Mouse (Mus musculus) retina, postnatal 1 day (tissue): ENCODE results near the gene Ccdc169.

ENCODE experiments used
- DNase-seq: peaks from one replicate; pipeline ENCODE4 v3.0.0-alpha.2; 2012

Gene Ccdc169

DNA sequence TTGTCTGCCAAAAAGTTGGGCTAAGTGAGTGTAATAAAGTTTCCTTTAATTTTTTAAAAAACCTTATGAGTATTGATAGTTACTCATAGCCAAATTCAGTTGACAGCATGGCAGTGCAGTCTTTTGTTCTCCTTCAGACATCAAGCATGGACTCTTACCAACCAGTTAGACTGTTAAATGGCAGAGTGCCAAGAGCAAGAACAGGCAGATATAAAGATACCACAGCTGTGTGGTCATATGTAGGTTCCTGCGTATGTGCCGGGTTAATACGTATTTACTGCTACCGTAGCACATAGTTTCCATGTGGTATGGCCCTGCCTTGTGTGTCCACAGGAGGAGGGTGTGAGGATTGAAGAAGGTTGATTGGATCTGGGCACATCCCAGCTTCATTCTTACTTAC lies 14.1 kb upstream of the Ccdc169 start:
- DNase-seq, result no peak

DNA sequence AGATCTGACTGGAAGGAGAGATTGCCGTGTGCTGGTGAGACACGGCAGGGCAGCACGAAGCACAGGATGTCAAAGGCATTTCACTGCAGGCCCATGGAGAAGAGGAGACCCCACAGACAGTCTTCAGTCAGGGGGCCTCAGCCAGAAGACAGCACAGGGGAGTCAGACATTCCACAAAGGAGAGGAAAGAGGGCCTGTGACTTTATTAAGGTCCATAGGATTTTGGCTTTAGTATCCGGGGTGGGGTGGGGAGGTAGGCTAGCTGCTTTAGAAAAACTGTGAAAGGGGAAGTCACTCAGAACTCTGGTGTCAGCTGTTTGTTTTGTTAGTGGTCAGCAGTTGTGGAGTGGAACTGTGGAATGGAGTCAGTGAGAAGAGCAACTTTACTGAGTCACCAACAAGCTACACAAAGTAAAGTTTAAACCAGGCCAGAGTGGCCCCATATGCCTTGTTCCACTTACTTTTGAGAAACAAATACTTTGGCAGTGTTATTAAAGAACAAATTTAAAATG lies 7.9 kb upstream of the Ccdc169 start:
- DNase-seq, result no peak

DNA sequence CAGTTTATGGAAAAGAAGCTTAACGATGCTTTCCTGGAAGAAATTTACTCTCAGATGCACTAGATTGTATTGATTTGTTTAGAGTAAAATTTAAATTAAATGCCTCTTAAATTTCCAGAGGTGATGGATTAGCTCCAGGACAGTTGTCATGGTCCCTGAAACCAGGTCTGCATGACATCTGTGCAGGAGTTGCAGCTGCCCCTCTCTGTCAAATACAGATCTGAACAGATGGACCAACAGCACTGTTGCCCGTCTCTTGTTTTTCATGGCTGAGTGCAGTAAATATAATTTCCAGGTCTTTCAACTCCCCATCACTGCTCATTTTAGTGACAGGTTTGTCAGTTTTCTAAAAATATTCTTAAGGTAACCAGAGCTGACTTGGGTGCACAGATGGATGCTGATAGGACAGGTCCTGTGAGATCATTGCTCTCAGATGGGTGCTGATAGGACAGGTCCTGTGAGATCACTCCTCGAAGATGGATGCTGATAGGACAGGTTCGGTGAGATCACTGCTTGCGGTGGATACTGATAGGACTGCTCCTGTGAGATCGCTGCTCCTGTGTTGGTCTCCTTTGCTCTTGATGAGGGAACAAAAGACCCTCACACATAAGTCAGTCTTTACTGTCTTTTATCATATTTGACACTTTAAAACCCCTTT lies 5.4 kb upstream of the Ccdc169 start:
- no peak for DNase-seq

DNA sequence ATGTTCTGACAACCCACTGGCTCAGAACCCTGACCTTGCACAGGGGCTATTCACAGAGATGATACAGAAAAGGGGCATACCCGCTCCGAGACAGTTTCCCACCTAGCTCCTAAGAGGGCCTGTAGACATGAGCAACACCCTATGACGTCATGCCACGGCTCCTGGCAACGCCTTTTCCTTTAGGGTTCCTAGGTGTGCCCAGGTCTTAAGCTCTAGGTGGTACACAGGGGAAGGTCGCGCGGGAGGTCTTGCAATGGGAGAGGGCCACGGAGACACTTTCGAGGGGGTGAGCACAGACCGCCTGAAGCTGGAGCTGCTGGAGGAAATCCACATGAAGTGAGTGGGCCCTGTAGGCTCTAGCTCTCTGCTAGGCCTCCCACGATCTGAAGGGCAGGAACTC lies 2.7 kb downstream of the Ccdc169 start:
- DNase-seq, result no peak

DNA sequence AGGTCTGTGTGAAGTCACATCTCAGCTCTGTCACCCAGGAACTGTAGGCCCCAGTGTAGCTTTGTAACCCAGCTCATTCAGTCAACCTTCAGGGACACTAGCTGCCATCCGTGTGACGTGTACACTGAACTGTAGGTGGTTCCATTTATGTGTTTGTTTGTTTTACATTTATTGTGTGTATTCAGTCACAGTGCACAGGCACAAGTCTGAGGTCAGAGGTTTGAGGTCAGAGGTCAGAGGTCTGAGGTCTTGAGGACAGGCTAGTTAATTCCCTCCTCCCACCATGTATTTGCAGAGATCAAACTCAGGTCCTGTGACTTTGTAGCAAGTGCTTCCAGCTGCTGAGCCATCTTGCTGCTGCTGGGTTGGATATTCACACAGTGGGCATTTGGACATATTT lies 4.3 kb downstream of the Ccdc169 start:
- DNase-seq, result no peak

DNA sequence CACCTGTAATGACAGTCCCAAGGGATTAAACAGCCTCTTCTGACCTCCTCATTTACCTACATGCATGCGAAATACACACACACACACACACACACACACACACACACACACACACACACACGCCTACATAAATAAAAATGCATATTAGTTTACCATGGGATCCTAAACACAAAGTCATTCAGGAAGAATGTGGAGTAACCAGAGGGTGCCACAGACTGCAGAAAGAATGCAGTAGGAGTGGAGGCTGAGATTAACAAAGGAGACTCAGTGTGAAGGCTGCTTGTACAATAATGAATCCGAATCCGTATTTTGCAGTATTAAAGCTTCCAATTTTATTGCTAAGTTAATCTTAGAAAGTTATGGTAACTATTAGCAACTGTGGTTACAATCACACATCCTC lies 7.8 kb downstream of the Ccdc169 start:
- no peak for DNase-seq

DNA sequence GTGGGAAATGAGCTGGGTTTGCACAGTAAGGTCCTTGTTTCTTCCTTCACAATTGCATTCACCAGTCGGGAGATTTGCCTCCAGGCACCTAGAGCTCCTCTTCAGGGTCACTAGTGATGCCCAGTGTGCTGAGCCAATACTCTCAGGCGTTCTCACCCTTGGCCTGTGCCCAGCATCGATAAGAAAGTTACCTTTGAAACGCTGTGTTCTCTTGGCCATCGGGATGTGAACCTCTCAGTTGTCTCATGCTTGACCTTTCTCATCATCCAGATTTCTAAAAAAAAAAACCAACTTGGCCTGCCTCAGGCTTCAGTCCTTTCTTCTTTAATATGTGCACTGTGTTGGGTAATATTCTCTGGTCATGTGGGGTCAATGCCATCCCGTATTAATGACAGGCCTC lies 9.3 kb downstream of the Ccdc169 start:
- no peak for DNase-seq

DNA sequence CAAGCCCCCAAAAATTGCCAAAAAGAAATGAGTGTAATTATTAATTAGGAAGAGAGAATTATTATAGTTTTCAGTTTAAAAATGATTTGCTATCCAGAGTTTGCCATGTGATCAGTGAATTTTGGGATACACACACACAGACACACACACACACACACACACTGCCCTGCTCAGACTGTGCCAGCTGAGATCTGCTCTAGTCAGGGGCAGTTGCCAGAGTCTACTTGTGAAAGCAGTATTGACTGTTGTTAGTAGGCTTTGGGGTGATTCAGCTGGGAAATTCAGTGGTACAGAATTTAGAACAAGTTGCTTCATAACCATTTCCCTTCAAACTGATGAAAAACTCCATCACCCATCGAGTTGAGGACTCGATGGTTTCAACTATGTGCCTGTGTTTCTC lies 10.0 kb downstream of the Ccdc169 start:
- no peak for DNase-seq

DNA sequence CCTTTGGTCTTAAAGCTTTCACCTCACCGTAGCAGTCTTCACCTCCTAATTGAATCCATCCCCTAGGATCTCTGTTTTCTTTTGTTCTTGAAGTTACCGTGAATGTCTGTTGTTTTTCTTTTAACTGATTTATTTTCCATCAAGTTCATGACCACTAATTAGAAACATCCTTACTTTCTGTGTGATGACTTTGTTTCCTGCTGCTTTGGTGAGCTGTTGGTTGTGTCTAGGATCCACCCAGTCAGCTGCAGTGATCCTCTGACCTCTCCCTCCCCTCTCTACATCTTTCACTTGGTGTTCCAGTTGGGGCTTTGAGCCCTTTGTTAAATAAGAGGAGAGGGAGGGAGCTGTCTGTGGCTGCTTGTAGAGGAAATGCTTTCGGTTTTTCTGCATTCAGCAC lies 11.0 kb downstream of the Ccdc169 start:
- DNase-seq, result no peak

DNA sequence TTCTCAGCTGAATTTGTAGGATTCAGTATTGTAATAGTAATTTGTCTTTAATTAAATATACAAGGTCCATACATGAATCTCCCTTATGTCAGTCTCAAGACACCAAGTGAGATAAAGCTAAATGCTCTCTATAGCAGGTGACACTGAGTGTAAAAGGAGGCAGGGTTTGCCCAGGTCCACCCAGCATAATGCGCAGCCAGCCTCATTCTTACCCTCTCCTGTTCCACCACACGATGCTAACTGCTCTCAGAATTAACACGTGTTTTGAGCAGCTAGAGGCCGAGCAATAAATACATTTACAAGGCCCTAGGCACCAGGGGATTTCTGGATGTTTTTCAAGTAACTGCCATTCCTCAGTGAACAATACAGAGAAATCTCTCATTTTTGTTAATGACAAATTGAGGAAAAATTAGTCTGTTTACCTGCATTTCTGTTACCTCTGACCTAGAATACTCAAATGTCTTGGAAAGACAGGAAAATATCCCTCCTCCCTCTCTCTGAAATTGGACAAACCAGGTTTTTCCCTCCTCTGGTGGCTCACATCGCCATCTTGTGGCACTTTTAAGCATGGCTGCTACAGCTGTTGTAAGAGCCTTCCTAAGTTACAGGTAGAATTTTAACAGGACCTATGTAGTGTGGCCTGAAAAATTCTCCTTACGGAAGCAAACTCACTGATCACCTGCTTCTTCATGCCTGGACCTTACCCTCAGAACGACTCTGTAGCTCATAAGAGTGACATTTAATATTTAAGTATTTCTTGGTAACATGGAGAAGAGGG lies 14.7 kb downstream of the Ccdc169 start:
- DNase-seq, result peak; percentile 66

DNA sequence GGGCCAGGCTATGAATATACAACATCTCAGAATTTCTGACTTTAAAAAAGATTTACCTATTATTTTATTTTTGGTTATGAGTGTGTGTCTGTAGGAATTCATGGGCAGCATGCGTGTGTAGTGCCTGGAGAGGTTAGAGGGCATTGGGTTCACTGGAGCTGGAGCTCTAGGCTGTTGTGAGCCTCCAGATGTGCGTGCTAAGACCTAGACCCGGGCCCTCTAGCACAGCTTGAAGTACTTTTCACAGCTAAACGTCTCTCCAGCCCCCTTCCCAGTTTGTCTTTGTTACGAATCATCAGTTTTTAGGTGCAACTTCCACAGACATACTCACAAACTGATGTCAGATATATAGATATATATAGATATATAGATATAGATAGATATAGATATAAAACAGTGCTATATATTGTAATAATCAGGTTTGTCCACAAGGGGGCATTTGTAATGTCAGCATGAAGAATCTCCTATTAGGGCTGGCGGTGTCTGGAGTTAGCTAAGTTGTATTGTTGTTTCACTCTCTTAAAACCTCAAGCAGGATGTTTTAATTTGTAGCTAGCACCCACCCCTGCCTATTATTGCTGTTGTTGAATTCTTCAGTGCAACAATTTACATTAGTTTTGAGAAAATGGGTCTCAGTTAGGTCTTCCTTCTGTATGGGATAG lies 15.7 kb downstream of the Ccdc169 start:
- peak; percentile 69 for DNase-seq

DNA sequence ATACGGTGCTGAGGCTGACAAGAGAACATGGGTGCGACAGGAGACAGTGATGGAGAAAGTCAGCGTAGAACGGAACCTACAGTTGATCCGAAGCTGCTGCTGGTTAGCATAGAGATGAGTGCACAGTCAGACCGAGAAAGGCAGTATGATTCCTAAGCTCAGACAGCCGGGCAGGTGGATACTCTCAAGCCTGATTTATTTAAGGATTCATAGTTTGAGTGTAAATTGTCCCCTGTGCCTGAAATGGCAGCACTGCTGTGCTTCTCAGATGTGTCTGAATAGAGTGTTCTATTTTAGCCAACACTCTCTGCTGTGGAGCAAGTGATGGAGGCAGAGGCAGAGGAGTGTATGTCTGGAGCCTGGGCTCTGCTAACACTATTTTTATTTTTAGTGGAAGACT lies 17.0 kb downstream of the Ccdc169 start:
- no peak for DNase-seq

DNA sequence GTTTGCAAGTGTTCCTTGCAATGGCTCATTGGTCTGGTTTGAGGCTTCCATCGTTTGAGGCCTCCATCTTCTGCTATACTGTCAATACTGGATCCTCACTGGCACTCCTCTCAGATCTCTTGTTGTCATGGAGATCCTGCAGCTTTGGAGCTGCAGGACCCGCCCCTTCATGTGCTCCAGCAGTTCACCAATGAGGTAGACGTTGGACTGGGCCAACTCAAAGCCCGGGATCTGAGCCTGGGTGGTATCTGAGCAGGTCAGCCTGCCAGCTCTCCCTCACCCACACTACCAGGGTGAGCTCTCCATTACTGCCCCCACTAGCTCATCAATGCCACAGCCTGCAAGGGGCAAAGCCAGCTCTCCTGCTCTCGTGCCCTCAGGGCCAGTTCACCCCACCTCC lies 20.3 kb downstream of the Ccdc169 start:
- no peak for DNase-seq

DNA sequence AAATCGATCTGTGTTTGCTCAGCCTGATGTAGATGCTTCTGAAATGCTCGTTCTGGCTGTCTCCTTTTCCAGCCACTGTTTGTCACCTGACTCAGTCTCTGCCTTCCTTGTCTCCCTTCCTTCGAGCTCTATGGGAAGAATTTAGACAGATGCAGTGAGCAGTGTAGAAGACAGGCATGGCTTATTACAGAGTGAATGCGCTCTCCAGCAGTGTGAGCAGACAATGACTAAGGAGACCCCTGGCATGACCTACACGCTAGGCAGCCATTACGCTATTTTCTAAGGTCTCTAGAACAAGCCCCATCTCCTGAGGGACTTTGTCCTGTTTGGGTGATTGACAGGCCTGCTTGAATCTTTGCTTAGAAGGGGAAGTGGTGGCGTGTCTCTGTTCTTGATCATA lies 24.0 kb downstream of the Ccdc169 start:
- no peak for DNase-seq

DNA sequence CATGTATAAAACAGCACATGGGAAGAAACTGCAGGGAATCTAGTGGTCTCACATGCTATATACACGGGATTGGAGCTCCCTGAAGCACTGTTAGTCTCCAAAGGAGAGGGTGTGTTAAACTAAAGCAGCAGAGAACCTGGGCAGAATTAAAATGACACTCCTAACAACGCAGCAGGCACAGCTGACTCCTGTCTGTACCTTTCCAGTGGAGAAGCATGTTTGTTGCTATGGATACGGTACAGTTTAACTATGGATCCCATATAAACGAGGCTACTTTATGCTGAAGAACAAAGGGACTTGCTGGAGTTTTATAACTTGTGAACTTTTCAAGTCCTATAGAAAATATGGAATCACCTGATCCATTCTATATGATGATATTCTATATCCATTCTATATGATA lies 26.4 kb downstream of the Ccdc169 start:
- no peak for DNase-seq

DNA sequence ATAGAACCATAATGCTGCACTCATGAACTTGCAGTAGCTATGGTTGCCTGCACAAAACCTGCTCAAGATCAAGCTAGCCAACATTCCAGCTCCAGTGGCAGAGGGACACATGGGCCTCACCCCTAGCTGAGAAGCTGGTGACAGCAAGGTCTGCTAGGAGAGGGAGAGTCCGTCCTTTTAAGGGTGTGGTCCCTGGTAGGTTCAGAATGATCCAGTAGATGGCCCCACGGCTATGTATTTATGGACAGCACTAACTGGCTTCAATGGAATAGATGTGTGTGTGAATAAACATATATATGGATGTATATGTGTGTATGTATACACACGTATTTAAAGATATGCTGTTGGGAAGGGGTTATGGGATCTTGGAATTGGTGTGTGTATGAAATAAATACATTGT lies 35.3 kb downstream of the Ccdc169 start:
- DNase-seq, result no peak

DNA sequence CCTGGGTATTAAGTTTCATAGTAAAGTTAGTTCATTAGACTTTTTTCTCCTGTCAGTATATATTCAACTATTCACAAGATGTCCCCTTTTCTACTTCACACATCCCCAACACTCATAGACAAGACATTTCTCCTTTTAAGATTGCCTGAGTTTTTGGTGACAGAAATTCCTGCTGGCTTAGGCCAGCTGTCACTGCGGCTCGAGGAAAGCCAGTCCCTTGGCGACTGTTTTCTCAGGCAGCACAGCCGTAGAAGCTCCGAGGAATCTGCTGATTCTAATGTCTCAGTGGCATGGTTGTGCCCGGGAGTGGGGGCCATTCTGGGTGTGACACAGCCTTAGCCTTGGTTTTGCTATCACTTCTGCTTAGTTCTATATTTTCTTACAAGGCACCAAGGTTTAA lies 40.1 kb downstream of the Ccdc169 start:
- DNase-seq, result no peak

DNA sequence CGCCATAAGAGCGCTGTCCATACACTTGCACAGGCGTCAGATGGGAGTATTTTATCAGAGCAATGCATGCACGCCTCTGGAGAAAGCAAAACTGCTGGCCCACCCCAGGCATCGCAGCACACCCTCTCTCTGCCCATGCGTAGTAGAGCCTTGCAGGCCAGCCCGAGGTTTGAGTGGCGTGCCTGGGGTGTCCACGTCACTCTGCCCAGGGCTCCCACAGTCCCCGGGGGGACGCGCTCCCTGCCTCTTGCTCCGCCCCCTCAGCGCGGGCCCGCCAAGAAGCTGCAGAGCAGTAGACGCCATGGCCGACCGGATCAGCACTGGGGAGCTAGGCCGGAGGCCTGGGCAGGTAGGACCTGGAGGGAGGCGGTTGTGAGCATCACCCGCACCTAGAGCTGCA lies 44.6 kb downstream of the Ccdc169 start, which contains the start of gene Sohlh2:
Sohlh2 (plus strand) TSS at position 263 of the 400 bp plus-strand sequence.
- DNase-seq, result no peak

DNA sequence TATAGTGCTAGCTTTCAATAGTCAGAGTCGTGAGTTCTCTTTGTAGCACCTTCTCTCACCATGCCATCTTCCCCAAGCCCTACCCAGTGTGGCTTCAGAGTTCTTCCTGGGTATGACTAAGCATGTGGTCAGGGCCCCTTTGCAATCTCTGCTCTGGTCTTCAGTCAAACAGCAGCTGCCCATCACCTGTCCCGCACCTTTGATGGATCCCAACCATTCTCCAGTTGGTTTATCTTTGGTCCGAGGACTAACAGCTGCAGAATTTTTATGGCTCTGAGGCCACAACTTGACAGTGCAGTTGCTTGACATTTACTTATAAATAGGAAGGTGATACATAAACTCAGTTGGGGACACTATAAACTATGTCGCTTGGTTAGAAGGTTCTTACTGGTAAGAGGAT lies 54.5 kb downstream of the Ccdc169 start:
- DNase-seq, result no peak

DNA sequence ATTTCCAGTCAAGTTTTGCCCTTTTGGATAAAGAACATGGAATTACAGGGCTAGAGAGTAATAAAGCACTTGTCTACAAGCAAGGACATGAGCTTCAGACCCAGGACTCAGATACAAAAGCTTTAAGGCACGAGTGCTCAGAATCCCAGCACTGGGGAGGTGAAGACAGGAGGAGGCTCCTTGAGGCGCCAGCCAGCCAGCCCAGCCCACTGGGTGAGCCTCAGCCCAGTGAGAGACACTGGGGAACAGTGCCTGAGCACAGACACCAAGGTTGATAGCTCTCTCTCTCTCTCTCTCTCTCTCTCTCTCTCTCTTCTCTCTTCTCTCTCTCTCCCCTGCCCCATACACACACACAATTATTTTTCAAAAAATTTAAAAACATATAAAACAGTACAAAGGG lies 56.2 kb downstream of the Ccdc169 start:
- DNase-seq, result no peak

DNA sequence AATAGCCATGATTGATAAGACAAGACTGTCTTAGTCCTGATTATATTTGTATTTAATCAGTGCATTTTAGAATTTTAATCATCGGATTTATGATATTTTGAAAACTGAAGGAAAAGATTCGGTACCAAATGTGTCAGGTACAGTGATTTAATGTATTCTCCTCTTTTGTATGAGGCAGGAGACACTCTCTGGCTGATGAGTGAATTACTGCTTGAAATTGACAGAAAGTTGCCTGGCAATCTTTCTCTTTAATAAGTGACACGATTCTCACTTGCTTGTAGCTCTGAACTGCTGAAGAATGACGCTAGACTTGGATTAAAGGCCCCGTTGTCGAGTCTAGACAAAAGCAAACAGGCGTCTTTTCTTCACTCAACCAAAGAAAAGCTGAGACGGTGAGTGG lies 57.7 kb downstream of the Ccdc169 start:
- no peak for DNase-seq

DNA sequence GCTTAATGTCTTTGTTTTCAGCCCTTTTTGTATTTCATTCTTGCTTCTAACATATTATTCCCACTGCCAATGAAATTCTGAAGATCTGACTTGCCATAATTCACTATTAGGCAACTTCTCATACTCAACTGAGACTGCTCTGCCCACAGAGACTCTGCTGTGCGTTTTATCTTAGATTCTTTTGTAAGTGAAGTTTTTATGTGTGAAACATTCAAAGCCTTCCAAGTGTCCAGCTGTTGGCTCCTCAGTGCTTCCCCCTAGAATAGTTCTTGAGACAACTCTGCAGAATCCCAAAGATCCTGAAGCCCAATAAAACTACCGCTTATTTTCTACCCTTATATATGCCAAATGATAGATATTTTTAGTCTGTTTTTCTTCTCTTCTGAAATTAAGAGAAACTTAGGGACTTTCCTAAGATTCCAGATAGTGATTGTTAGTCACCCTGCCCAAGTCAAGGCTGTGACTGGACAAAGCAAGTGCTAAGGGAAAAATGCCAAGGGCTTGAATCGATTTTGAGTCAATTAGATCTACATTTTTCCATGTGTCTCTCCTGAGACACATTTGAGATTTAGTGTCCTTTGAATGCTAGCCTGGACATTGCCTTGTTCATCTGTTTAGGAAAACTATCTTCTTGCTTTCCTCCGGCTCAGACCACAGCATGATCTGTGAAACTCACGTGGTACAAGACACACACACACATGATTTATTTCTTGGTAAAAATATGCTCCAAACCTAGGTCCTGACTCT lies 58.6 kb downstream of the Ccdc169 start:
- DNase-seq, result no peak

DNA sequence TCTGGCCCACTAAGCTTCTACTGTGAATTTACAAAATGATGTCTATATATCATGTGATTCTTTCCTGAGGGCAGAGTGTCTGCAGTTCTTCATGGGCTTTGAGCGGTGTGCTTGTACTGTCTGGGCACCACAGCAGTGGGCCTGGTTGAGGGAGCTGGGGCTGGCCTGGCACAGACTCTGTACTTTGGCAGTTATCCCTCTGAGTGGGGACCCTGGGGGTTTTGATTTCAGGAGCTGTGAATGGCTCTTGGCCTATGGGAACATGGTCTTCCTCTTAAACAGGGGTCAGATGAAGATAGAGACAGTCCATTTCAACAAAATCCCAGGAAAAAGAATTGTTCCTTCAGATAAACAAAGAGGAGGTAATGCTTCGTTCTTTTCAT lies 59.2 kb downstream of the Ccdc169 start:
- DNase-seq, result no peak
